Mouse (Mus musculus) neural tube, embryonic 15.5 days (tissue): ENCODE measurements around the gene Ssh2. TPM values are rescaled to one million over a fixed set of nuclear protein-coding genes. Genes with fewer than 3 reads are reported as not detected.
A peak's percentile ranks its signal among the peaks of the same experiment; 100 is the strongest.

ENCODE experiments used
- ATAC-seq: fragments of 200-750 bp; cut with Nextera tagmentation; 2 replicates; pipeline ENCODE4 v1.8.0; 2017; ENCODE audit warnings: mild to moderate bottlenecking, moderate TSS enrichment, moderate library complexity; ENCODE audit not compliant: low FRiP score
- H3K27ac ChIP-seq: fragments of 300-500 bp; sonication (generic); replicated peaks from 2 replicates; pipeline ENCODE4 v1.5.1; 2015; ENCODE audit warnings: mild to moderate bottlenecking, inconsistent platforms
- H3K27me3 ChIP-seq: fragments of 300-500 bp; sonication (generic); replicated peaks from 2 replicates; pipeline ENCODE4 v1.6.1; 2015; ENCODE audit warnings: inconsistent platforms
- H3K36me3 ChIP-seq: fragments of 300-500 bp; sonication (generic); 2 replicates; pipeline ENCODE4 v1.6.1; 2015; ENCODE audit warnings: inconsistent platforms
- H3K4me1 ChIP-seq: fragments of 300-500 bp; sonication (generic); 2 replicates; pipeline ENCODE4 v1.6.1; 2015; ENCODE audit warnings: inconsistent platforms
- H3K4me2 ChIP-seq: fragments of 300-500 bp; sonication (generic); 2 replicates; pipeline ENCODE4 v1.6.1; 2015; ENCODE audit warnings: inconsistent platforms, mild to moderate bottlenecking, moderate library complexity
- H3K4me3 ChIP-seq: fragments of 300-500 bp; sonication (generic); replicated peaks from 2 replicates; pipeline ENCODE4 v1.5.1; 2015; ENCODE audit warnings: mild to moderate bottlenecking, inconsistent platforms
- H3K9ac ChIP-seq: fragments of 300-500 bp; sonication (generic); replicated peaks from 2 replicates; pipeline ENCODE4 v1.6.1; 2015; ENCODE audit warnings: mild to moderate bottlenecking, inconsistent platforms
- H3K9me3 ChIP-seq: fragments of 300-500 bp; sonication (generic); replicated peaks from 2 replicates; pipeline ENCODE4 v1.6.1; 2016; ENCODE audit warnings: inconsistent platforms
- WGBS: fragments of 180-500 bp; shearing (Covaris S2); methylation state at CpG from one replicate; pipeline ENCODE4 v1.1.7; 2015; ENCODE audit warnings: mixed read lengths; 5-methylcytosine and 5-hydroxymethylcytosine counted together
- polyA plus RNA-seq: library from polyadenylated mRNA; unstranded; fragments of >200 nt; fragmentation: Nextera tagmentation; extraction: Ambion mirVana; gene quantifications from 2 replicates; pipeline ENCODE4 v1.2.1, GENCODE M21; 2015

The Ssh2 gene
- polyA plus RNA-seq, 1 experiment from 2014 or later, result 13.9 TPM

DNA sequence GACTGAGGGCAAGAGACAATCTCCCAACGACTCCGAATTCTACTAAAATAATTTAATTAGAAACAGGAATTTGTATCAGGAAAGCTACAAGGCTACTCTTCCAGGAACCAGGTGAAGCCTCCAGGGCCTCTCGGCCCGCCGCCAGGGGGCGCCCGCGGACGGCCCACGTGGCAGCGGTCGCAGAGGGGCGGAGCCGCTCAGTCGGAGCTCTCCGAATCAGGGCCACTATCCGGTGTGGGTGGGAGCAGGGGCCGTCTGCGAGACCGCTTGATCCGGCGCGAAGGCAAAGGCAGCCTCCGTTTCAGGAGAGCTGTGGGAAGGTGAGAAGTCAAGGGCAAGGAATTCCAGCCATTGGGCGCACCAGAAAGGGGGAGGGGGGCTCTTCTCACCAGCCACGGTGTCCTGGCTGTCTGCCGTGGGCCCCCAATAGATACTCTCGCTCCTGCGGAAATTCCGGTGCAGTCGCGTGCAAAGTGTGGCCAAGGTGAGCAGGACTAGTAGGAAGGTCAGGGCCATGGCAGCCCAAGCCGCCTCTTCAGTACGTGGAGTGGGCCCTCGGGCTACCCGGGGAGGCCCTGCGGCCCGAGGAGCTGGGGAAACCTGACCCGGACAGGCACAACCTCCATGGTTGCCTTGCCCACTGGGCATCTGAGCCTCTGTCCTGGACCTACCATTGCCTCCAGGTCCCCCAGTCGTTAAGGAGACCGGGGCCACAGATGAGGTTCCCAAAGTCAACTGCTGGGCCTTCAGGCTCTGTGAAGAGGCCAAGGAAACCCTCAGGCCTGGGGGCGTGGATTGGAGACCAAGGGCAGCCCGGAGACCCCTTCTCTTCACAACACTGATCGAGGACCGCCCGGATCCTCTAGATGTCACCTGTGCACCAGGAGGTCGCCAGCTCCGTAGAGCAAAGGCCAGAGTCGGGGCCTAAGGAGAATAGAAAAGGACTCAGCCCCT lies 292.3 kb downstream of the Ssh2 start:
- ATAC-seq, result peak; percentile 60
- WGBS, result 21% methylated on average over 49 of the region's 49 CpGs
- Histone ChIP-seq H3K4me2 (peak overlapping the region; percentile 61), H3K27me3 (no peaks in the 10 kb centered on the region; the same call in 1 of the 2 replicates), H3K4me1 (peaks cover 18% of the 10 kb centered on the region), H3K36me3 (peaks cover 42% of the 10 kb centered on the region), H3K27ac (no peak overlapping the region), H3K9ac (peak overlapping the region; percentile 30), H3K9me3 (no peaks in the 10 kb centered on the region), H3K4me3 (peak overlapping the region; percentile 35)

Other genes with a start within 250 kb of the Ssh2 start
- gene Slc6a4, start 217.7 kb upstream of the Ssh2 start, polyA plus RNA-seq, result 1.6 and 3.0 TPM in 2 replicates
- 45.5 and 61.8 TPM in 2 replicates for gene Nsrp1, start 137.9 kb upstream of the Ssh2 start, polyA plus RNA-seq
- gene Efcab5, start 27.3 kb upstream of the Ssh2 start, polyA plus RNA-seq, result 0.77 and 0.82 TPM in 2 replicates
- gene Coro6, start 246.1 kb downstream of the Ssh2 start, polyA plus RNA-seq, result 1.3 and 1.5 TPM in 2 replicates